In genomic region chr5:76159555-76159954, GRCm38 (mm10) we compare ENCODE assay signal across 20 mouse cellular contexts. TPM values are rescaled to one million over a fixed set of nuclear protein-coding genes. Genes with fewer than 3 reads are reported as not detected.
DNase-seq lines count a peak whose midpoint lies in the region; ATAC-seq and TF ChIP-seq lines count a peak whose summit lies in the region.
"Had no signal": no experiment of that assay in that cellular context is flagged by ENCODE, and none has a peak within 500 bp of the region (broad histone marks: within the 10 kb centered on the region; RNA-seq: fewer than 3 reads in every experiment).

No protein-coding gene starts in this region.

- DNase-seq in heart, adult 11 months, result peak; percentile 68
- DNase-seq in limb, embryonic 10.5 days (ENCODE audit: low spot score), result no peak
- DNase-seq in ovary, adult 18-20 months (ENCODE audit: low spot score), result peak; percentile 14
- DNase-seq in ovary, postnatal 10 days (ENCODE audit: low spot score), result no peak
- no peak for DNase-seq in limb, embryonic 14.5 days (ENCODE audit: low spot score)
- DNase-seq in midbrain, embryonic 10.5 days (ENCODE audit: low spot score), result no peak
- DNase-seq: adrenal gland, adult 8-10 months; cerebellum, adult 2 months; cerebellum, postnatal 10 days; embryo, embryonic 11 days; heart, adult 2 months; heart, postnatal 4 days had no signal

- peaks cover 25% of the 10 kb centered on the region for H3K4me1 ChIP-seq in heart, embryonic 12.5 days (replicated peaks)
- H3K4me1 ChIP-seq in limb, embryonic 13.5 days, result no peaks in the 10 kb centered on the region
- H3K4me1 ChIP-seq in limb, embryonic 10.5 days, result no peaks in the 10 kb centered on the region
- peaks cover 3% of the 10 kb centered on the region; the same call in 1 of the 2 replicates for H3K4me1 ChIP-seq in limb, embryonic 14.5 days (ENCODE audit: control insufficient read depth, insufficient read depth, low read length)
- H3K4me1 ChIP-seq in midbrain, embryonic 10.5 days, result peaks cover 21% of the 10 kb centered on the region
- H3K4me1 ChIP-seq: embryonic facial prominence, embryonic 13.5 days; hindbrain, embryonic 12.5 days had no signal

- H3K36me3 ChIP-seq in heart, embryonic 12.5 days, result peaks cover 10% of the 10 kb centered on the region
- peaks cover 21% of the 10 kb centered on the region for H3K36me3 ChIP-seq in limb, embryonic 13.5 days
- peaks cover 15% of the 10 kb centered on the region for H3K36me3 ChIP-seq in limb, embryonic 10.5 days
- H3K36me3 ChIP-seq in limb, embryonic 14.5 days (ENCODE audit: control insufficient read depth, insufficient read depth, low read length), result peaks cover 10% of the 10 kb centered on the region
- H3K36me3 ChIP-seq in midbrain, embryonic 10.5 days, result peaks cover 8% of the 10 kb centered on the region; the same call in 1 of the 2 replicates

- no peak overlapping the region for H3K4me3 ChIP-seq in heart, embryonic 12.5 days
- H3K4me3 ChIP-seq in limb, embryonic 13.5 days, result no peak overlapping the region
- H3K4me3 ChIP-seq in limb, embryonic 10.5 days, result no peak overlapping the region
- H3K4me3 ChIP-seq in limb, embryonic 14.5 days (replicated peaks; ENCODE audit: low read length), result no peak overlapping the region
- H3K4me3 ChIP-seq in midbrain, embryonic 10.5 days, result no peak overlapping the region
- H3K4me3 ChIP-seq: embryonic facial prominence, embryonic 13.5 days; heart, adult 2 months; hindbrain, embryonic 12.5 days had no signal

- no peak for TF ChIP-seq POLR2A in limb, embryonic 14.5 days (IDR thresholded peaks at IDR 0.05; ENCODE audit: borderline replicate concordance, extremely low read depth, insufficient read depth, insufficient read length)

- H3K9ac ChIP-seq in heart, embryonic 12.5 days, result no peak overlapping the region
- no peak overlapping the region for H3K9ac ChIP-seq in limb, embryonic 13.5 days
- no peak overlapping the region for H3K9ac ChIP-seq in limb, embryonic 14.5 days (ENCODE audit: low read depth, low read length, severe bottlenecking)
- H3K9ac ChIP-seq: embryonic facial prominence, embryonic 13.5 days; hindbrain, embryonic 12.5 days had no signal

- no peak overlapping the region for H3K4me2 ChIP-seq in heart, embryonic 12.5 days
- no peak overlapping the region for H3K4me2 ChIP-seq in limb, embryonic 13.5 days (replicated peaks)
- no peak overlapping the region for H3K4me2 ChIP-seq in limb, embryonic 14.5 days (replicated peaks; ENCODE audit: low read depth, low read length, severe bottlenecking)
- H3K4me2 ChIP-seq: embryonic facial prominence, embryonic 13.5 days; heart, embryonic 11.5 days; hindbrain, embryonic 12.5 days had no signal

- whole genome bisulfite sequencing in heart, embryonic 12.5 days, result 65% methylated on average over 6 of the region's 6 CpGs
- 79% methylated on average over 6 of the region's 6 CpGs for WGBS in limb, embryonic 13.5 days
- 87% methylated on average over 6 of the region's 6 CpGs for WGBS in limb, embryonic 10.5 days
- WGBS in limb, embryonic 14.5 days, result 75% methylated on average over 6 of the region's 6 CpGs
- WGBS in midbrain, embryonic 10.5 days, result 88% methylated on average over 6 of the region's 6 CpGs

- H3K27me3 ChIP-seq in heart, embryonic 12.5 days (replicated peaks), result no peaks in the 10 kb centered on the region
- no peaks in the 10 kb centered on the region for H3K27me3 ChIP-seq in limb, embryonic 13.5 days
- H3K27me3 ChIP-seq in limb, embryonic 10.5 days (ENCODE audit: low read depth, poor library complexity, severe bottlenecking), result no peaks in the 10 kb centered on the region
- H3K27me3 ChIP-seq in limb, embryonic 14.5 days (ENCODE audit: control insufficient read depth, insufficient read depth, low read length), result no peaks in the 10 kb centered on the region
- no peaks in the 10 kb centered on the region for H3K27me3 ChIP-seq in midbrain, embryonic 10.5 days (ENCODE audit: low read depth, poor library complexity, severe bottlenecking)
- H3K27me3 ChIP-seq: embryonic facial prominence, embryonic 13.5 days; hindbrain, embryonic 12.5 days had no signal

- no peaks in the 10 kb centered on the region for H3K9me3 ChIP-seq in heart, embryonic 12.5 days (replicated peaks)
- H3K9me3 ChIP-seq in limb, embryonic 13.5 days, result no peaks in the 10 kb centered on the region
- H3K9me3 ChIP-seq in limb, embryonic 10.5 days (replicated peaks), result no peaks in the 10 kb centered on the region
- H3K9me3 ChIP-seq in limb, embryonic 14.5 days (ENCODE audit: control insufficient read depth, low read length), result no peaks in the 10 kb centered on the region
- no peaks in the 10 kb centered on the region for H3K9me3 ChIP-seq in midbrain, embryonic 10.5 days (replicated peaks)
- H3K9me3 ChIP-seq: embryonic facial prominence, embryonic 13.5 days; hindbrain, embryonic 12.5 days had no signal

- ATAC-seq in heart, embryonic 12.5 days (ENCODE audit: insufficient number of reproducible peaks, low FRiP score), result no peak
- ATAC-seq in limb, embryonic 13.5 days (ENCODE audit: low FRiP score, low read depth), result peak; percentile 69; the same call in 1 of the 2 replicates
- ATAC-seq in limb, embryonic 14.5 days (ENCODE audit: low FRiP score, low read depth), result peak; percentile 73; the same call in 1 of the 2 replicates
- ATAC-seq: forebrain, embryonic 14.5 days; hindbrain, embryonic 16.5 days; inflammation-experienced regulatory T-cells, adult 6 months had no signal

- H3K27ac ChIP-seq in heart, embryonic 12.5 days (ENCODE audit: poor library complexity, severe bottlenecking), result no peak overlapping the region
- H3K27ac ChIP-seq in limb, embryonic 13.5 days, result no peak overlapping the region
- H3K27ac ChIP-seq in limb, embryonic 10.5 days, result no peak overlapping the region
- no peak overlapping the region for H3K27ac ChIP-seq in limb, embryonic 14.5 days (replicated peaks; ENCODE audit: low read depth, low read length)
- H3K27ac ChIP-seq in midbrain, embryonic 10.5 days (replicated peaks), result no peak overlapping the region
- H3K27ac ChIP-seq: embryonic facial prominence, embryonic 13.5 days; heart, adult 2 months; hindbrain, embryonic 12.5 days had no signal

RNA-seq across cellular contexts. Expression of gene Srd5a3, which starts 19.5 kb away (rescaled TPM):
- 27.2 and 29.1 TPM in 2 replicates for polyA plus RNA-seq in heart, embryonic 12.5 days (2016; fragmentation: Nextera tagmentation; extraction: Ambion mirVana)
- 35.5 and 36.9 TPM in 2 replicates for polyA plus RNA-seq in limb, embryonic 13.5 days (2015; fragmentation: Nextera tagmentation; extraction: Ambion mirVana)
- polyA plus RNA-seq in limb, embryonic 10.5 days (2016; fragmentation: Nextera tagmentation; extraction: Ambion mirVana), result 23.1 and 23.2 TPM in 2 replicates
- 32.0 and 33.6 TPM in 2 replicates for polyA plus RNA-seq in limb, embryonic 14.5 days (2012; rRNA removed)
- polyA plus RNA-seq in limb, embryonic 14.5 days (2014; fragmentation: Nextera tagmentation; extraction: Ambion mirVana), result 30.7 and 31.6 TPM in 2 replicates
- 23.6 and 23.9 TPM in 2 replicates for polyA plus RNA-seq in midbrain, embryonic 10.5 days (2016; fragmentation: Nextera tagmentation; extraction: Ambion mirVana)

RNA-seq across cellular contexts. Expression of gene Tmem165, which starts 24.1 kb away (rescaled TPM):
- polyA plus RNA-seq in heart, embryonic 12.5 days (2016; fragmentation: Nextera tagmentation; extraction: Ambion mirVana), result 109 and 112 TPM in 2 replicates
- polyA plus RNA-seq in limb, embryonic 13.5 days (2015; fragmentation: Nextera tagmentation; extraction: Ambion mirVana), result 108 and 111 TPM in 2 replicates
- polyA plus RNA-seq in limb, embryonic 10.5 days (2016; fragmentation: Nextera tagmentation; extraction: Ambion mirVana), result 67.7 and 79.7 TPM in 2 replicates
- 160 and 185 TPM in 2 replicates for polyA plus RNA-seq in limb, embryonic 14.5 days (2012; rRNA removed)
- polyA plus RNA-seq in limb, embryonic 14.5 days (2014; fragmentation: Nextera tagmentation; extraction: Ambion mirVana), result 147 and 156 TPM in 2 replicates
- 75.4 and 81.0 TPM in 2 replicates for polyA plus RNA-seq in midbrain, embryonic 10.5 days (2016; fragmentation: Nextera tagmentation; extraction: Ambion mirVana)

Comparison
In these comparisons a context has a peak if more than half of its experiments do, and no peak if none do; other contexts are left out.
1. DNase-seq: peak in heart, adult 11 months (single experiment) and ovary, adult 18-20 months (single experiment); none in limb, embryonic 10.5 days (single experiment), ovary, postnatal 10 days (single experiment), limb, embryonic 14.5 days (single experiment) and midbrain, embryonic 10.5 days (single experiment).